Mouse (Mus musculus): Measurements from ENCODE around the gene Ccdc84.

DNA sequence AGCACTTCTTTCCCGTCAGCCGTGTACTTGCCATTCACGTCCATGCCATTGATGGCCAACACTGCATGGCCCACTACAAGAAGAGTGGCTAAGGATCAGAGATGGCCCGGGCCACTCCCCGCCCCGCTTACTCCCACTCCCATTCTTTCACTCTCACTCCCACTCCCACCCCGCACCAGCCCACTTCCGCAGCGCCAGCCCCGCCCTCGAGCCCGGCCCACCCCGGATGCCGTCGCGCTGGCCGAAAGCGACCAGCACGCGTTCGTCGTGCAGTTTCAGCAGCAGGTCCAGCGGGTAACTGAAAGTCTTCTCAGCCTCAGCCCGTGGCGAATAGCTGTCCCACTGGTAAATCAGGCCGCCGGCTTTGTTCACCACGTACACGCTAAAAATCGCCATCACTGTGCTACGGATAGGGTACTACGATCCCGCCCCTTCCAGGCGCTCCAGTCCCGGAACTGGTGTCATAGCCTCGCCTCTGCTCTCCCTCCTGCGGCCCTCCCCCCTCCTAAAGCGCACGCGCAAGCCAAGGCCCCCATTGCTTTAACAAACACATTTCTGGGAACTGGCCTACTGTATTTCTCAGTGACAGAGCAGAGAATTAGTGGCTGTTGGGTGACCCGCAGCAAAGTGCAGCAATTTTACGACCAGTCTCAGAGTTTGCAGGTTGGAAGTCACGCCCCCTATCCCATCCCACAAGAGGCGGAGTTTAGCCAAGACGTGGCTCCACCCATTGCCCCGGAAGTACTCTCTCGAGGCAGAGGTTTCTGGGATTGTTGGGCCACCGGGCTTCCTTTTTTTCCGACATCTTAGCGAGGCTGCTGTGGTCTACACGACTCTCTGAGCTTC, 11.2 kb downstream of the Ccdc84 start, which contains the start of the genes Rps25 and Trappc4:
- TF ChIP-seq CTCF (IDR thresholded peaks at IDR 0.05; ENCODE audit: control insufficient read depth, insufficient read depth, insufficient replicate concordance, low read depth, low read length): no peak
- TF ChIP-seq POLR2A (IDR thresholded peaks at IDR 0.05; ENCODE audit: control insufficient read depth, low read depth, low read length): peak; percentile 63; the same call in 1 of the 2 replicates

Data from testis, adult 2 months (tissue).